Mouse (Mus musculus) gastrocnemius, adult 8-10 months (tissue): ENCODE data around the gene Fuom. TPM values are rescaled to one million over a fixed set of nuclear protein-coding genes. Genes with fewer than 3 reads are reported as not detected.
A peak's percentile ranks its signal among the peaks of the same experiment; 100 is the strongest.
"Not testable (repeated sequence)": the region's sequence is repeated elsewhere in the genome, so short reads cannot be mapped to it uniquely, and the experiment has no call there.

ENCODE experiments used
- DNase-seq, 2 experiments: peaks; one replicate each; pipeline ENCODE4 v3.0.0; 2022; ENCODE audit warnings: low spot score in 2 of 2
- total RNA-seq, 4 experiments: library from RNA; stranded (reverse); gene quantifications; 2 replicates each; pipeline ENCODE4 v1.2.4; 2022

Fuom gene
- 10 to 100 TPM; 28.9 to 41.2 (median 36.3) TPM for total RNA-seq

- peak; percentile 73 to 80 for DNase-seq
Observed at GRCm38 (mm10) chr7:140101993-140102860, at the start of gene Fuom. TSS of gene Fuom (minus strand) at chr7:140102441.

GRCm38 (mm10) chr7:140144550-140144949, 42.3 kb upstream of the Fuom start:
- no peak for DNase-seq

- peak in 1 of 2 experiments; percentile 44 for DNase-seq
Observed at GRCm38 (mm10) chr7:140141350-140141749, 39.1 kb upstream of the Fuom start.

GRCm38 (mm10) chr7:140138021-140138310, 35.7 kb upstream of the Fuom start:
- no peak for DNase-seq

GRCm38 (mm10) chr7:140137135-140138020, 35.1 kb upstream of the Fuom start, which contains the start of gene Mtg1:
TSS of gene Mtg1 (plus strand) at chr7:140137564.
- DNase-seq: peak; percentile 96

- DNase-seq: no peak
Observed at GRCm38 (mm10) chr7:140135106-140135770, 33.0 kb upstream of the Fuom start.

GRCm38 (mm10) chr7:140134033-140134432, 31.8 kb upstream of the Fuom start:
- not testable (repeated sequence) for DNase-seq

- DNase-seq: not testable (repeated sequence)
Observed at GRCm38 (mm10) chr7:140132184-140132583, 29.9 kb upstream of the Fuom start.

- DNase-seq: no peak
Observed at GRCm38 (mm10) chr7:140127911-140128310, 25.7 kb upstream of the Fuom start.

GRCm38 (mm10) chr7:140126934-140127333, 24.7 kb upstream of the Fuom start:
- no peak for DNase-seq

- no peak for DNase-seq
Observed at GRCm38 (mm10) chr7:140126022-140126350, 23.7 kb upstream of the Fuom start.

- peak; percentile 91 for DNase-seq
Observed at GRCm38 (mm10) chr7:140125278-140126021, 23.2 kb upstream of the Fuom start.

GRCm38 (mm10) chr7:140124382-140124781, 22.1 kb upstream of the Fuom start:
- no peak for DNase-seq

GRCm38 (mm10) chr7:140122765-140123164, 20.5 kb upstream of the Fuom start:
- no peak for DNase-seq

- no peak for DNase-seq
Observed at GRCm38 (mm10) chr7:140121338-140121910, 19.2 kb upstream of the Fuom start.

GRCm38 (mm10) chr7:140120484-140120883, 18.2 kb upstream of the Fuom start:
- no peak for DNase-seq

GRCm38 (mm10) chr7:140116329-140117054, 14.3 kb upstream of the Fuom start, which contains the start of gene Echs1:
TSS of gene Echs1 (minus strand) at chr7:140116476.
- DNase-seq: peak; percentile 85 to 90

GRCm38 (mm10) chr7:140115583-140116328, 13.5 kb upstream of the Fuom start, which contains the start of gene Paox:
TSS of gene Paox (plus strand) at chr7:140115799.
- DNase-seq: peak; percentile 29 to 35

- no peak for DNase-seq
Observed at GRCm38 (mm10) chr7:140111943-140112342, 9.7 kb upstream of the Fuom start.
